Mouse (Mus musculus) megakaryocyte, adult 5-6 weeks (primary cell): ENCODE data around the gene Tmem131l. TPM values are rescaled to one million over a fixed set of nuclear protein-coding genes. Genes with fewer than 3 reads are reported as not detected.

Experiments
- ATAC-seq: 2 replicates; pipeline ENCODE4 v1.8.0; 2016; ENCODE audit warnings: mild to moderate bottlenecking, inconsistent platforms; ENCODE audit not compliant: poor library complexity, severe bottlenecking
- total RNA-seq, 2 experiments: library from RNA; stranded (forward) in 1 of 2; stranded (reverse) in 1 of 2; fragments of 153-499, 151-499 nt in 1 of 2; fragments of 221-1000, 200-1000 nt in 1 of 2; gene quantifications; 2 replicates each; pipeline versions ENCODE4 v1.2.3 to v1.2.4; 2015 to 2017

The Tmem131l gene
- total RNA-seq, 2 experiments from 2014 or later = 29.7 to 40.0 TPM

DNA sequence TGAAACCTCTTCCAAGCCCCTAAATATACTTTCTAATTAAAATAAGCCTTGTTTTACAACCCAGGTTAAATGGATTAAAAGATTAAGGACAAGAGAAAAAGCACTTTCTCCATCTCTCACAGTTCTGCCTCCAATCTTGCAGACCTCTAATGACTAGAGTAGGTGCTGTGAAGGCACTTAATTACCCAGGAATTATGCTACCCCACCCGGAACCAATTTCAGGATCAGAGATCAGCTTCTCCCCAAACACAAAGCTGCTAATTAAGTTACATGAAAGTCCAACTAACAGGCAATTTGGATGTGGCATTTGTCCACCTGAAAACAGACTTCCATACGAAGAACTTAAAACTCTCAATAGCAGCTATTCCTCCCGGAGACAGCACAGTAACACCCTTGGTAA lies 19.4 kb downstream of the Tmem131l start:
- ATAC-seq = no peak

DNA sequence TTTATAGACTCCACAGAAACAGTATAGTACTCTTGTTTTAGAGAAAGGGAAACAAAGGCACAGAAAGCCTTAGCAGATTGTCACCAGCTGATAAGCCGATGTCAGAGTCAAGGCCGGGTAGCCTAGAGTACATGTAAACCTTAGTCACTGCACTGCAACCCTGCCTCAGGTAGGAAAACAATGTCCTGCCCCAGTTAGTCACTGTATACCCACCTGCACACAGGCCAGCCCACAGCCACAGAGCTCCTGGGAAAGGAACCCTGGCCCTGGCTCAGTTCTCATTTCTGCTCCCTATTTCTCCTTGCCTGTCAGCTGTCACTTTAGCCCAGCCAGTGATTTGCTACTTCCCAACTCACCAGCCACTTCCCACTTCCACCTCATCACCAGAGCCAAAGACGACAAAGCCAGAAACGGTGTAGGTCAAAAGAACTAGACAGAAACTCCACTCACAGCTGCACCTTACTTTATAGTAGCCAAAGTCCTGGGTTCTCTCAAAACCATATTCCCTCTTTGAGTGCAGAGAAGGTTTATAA lies 24.4 kb downstream of the Tmem131l start:
- ATAC-seq = peak; percentile 15

DNA sequence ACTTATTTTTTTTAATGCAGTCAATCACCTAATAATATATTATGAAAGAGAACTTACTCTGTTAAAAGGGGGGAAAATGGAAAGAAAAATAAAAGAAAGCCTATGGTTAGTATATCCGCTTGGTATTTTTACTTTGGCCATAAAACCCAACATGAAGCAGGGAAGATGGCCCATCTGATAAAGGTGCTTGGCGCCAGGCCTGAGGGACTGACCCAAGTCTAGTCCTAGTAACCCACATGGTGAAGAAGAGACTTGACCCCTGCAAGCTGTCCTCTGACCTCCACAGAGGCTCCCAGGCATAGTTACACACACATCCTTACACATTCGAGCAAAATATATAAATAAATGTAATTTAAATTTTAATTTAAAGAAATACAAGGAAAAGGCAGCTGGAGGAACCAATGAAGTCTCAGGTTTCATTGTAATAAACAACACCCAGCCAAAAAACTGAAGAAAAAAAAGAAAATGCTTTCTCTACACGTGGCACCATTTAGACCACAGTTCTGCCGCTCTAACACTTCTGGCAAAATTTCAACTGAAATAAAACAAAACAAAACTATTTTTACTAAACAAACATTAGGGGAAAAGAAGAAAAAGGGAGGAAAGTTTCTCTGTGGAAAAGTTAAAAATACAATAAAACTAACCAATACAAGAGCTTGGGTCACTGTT lies 28.8 kb downstream of the Tmem131l start:
- no peak for ATAC-seq

DNA sequence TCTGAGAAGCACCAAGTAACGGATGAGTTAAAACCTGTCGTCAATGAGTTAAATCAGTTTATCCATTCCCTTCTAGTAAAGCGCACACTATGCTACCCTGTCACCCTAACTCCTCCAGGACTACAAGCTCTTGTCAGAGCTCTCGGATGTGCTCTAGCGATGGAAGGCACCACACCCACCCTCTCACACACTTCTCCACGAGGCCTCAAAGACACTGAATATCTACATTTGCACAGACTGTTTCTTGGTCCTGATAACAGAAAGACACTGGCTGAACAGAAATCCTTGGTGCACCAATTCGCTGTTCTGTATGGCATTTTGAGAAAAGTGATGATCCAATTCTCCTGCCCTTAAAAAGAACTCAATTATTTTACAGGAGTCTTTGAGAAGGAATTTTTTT lies 34.0 kb downstream of the Tmem131l start:
- ATAC-seq = no peak

DNA sequence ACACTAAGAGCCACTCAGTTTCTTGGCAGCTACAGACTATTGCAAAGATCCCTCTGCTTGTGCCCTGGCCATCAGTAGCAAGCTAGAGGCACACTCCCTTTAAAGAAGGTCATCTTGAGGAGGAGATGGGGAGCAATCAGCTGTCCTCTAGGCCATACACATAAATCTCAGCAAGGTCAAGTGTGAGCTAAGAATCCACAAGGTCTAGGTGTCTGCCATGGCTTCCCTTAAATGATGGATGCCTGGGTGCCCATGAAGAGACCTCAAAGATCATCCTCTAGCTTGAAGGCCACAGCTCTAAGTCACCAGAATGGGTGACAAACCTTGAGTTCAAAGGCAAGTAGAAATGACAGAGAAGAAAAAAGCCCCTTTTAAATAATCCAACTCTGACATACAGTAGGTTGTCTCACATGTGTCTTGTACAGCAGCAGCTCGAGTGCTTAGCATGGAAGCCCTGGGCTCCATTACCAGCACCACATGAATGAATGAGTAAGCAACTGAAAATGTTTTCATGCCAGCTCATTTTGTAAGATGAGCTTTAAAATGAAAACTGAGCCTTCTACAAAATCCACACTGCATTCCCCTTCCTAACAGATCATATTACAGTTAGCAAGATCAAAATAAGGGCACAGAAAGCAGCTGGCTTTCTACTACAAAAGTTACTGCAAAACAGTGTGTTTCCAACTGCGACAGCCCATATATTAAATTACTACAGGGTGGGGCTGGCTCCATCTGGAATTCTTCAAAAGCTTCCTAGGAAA lies 35.5 kb downstream of the Tmem131l start:
- ATAC-seq = no peak

DNA sequence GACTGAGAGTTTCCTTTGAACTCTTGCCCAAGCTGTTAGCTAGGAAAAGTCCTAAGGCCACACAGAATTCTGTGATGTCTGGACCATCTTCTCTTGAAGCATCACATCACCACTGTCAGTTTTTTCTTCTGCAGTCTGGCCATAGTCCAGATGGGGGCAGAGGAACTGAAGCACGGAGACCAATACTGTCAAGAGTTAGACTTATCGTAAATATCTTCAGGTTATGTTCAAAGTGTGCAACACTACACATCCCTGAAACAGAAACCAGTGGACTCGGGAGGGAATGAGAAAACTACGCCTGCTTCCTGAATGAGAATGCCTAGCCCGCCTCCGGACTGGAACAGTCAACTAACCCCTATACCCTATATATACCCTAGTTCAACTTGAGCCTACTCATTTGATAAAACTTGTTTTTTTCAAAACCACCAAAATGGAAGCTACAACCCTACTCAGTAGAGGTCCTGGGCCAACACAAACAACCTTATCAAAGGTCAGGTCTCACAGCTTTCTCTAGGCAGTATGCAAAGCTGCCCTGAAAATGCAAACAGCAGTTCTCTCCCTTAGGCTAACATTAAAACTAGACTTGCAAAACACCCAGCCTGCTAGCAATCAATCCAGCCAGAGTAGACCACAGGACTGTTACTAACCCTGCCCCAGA lies 37.4 kb downstream of the Tmem131l start:
- ATAC-seq = no peak

DNA sequence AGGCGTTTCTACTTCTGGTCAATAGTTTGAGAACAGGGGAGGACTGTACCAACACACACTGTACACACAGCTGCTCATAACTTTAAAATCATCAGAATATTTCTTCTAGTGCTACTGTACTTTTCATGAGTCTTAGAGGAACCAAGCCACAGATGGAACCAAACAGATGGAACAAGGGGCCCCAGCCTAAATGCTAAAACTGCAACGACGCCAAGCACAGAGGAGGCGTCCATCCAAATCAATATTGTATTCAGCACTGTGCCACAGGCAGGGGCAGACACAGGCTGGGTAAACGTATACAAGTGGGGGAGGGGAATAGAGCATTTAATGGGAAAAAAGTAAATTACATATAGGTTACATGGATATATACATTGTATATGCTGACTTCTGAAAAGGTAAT lies 42.4 kb downstream of the Tmem131l start:
- ATAC-seq = no peak

DNA sequence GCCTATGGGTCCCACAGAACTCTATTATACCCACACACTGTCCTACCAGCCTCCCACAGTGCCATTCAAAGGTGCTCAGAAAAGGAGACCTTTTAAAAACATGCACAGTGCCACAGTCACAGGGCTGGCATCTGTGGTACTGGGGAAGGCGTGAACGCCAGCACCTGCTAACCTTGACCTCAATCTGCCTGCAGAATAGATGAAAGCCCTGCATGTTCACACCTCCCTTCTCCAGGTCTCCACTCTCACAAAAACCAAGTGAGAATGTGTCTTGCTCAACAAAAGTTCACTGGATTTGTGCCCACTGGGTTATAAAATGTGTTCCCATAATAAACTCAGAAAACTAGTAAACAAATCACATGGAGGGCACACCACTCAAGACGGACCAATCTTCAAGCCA lies 42.9 kb downstream of the Tmem131l start:
- ATAC-seq = no peak

DNA sequence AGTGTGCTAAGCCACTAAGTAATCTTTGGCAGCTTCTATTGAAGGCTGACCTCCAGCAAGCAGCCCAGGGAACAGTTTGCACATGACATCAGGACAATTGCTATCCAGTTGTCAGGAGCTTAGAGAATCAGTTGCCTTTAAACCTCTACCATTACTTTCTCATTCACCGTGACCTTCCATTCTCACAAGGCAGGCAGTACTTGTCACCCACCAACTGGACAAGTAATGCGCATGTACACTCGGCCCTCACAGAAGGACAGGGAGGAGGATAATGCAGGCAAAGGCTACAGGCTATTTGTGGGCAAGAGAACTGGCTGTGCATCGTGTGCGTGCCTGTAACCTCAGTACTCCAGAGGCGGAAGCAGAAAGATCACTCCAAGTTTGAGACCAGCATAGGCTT lies 43.9 kb downstream of the Tmem131l start:
- no peak for ATAC-seq

DNA sequence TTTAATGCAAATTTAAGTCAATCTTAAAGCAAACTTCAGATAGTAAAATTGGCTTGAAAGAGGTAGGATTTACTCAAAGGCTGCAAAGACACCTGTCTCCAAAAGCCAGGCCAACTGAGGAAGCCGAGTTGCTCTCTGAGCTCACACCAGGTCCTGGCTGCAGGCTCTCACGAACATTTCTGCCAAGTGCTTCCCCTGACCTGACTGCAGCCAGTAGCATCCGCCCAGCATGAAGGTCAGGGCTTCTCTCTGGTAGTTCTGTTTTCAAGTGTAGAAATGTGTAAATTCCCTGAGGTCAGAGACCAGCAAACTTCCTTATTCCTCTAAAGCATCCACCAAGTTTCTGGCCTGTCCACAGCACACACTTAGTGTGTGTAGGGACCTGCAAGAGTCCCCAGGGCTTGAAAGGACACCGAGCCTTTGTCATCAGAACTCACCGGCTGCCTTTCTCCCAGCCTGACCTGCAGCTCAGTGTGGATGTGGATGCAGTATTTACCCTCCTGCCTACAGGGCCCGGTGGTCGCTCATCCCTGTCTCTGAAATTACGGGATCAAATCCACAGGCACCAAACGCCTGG lies 44.6 kb downstream of the Tmem131l start:
- ATAC-seq = peak; percentile 71

DNA sequence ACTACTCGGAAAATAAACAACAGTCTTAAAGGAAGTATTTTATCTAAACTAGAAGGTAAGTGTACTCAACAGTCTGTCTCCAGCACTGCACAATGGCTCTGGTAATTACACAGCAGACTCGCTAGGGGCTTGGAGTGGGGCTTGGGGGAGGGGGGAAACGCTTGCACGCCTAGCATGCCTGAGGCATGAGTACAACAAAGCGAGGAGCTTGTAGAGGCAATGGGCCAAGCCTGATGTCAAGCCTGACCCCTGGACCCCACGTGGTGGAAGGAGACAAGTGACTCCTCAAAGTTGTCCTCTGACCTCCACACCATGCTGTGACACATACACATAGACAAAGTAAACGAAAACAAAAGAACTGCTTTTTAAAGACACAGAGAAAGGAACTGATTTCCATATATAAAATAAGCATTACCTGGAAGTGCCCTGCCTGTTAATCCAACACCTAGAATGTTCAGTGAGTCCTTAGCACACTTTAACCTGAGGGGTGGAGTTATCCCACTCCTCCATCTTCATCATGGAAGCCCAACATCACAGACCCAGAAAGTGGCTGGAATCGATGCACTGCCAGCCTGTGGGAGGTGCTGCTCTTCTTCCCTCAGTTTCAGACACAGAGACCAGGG lies 45.6 kb downstream of the Tmem131l start:
- no peak for ATAC-seq

DNA sequence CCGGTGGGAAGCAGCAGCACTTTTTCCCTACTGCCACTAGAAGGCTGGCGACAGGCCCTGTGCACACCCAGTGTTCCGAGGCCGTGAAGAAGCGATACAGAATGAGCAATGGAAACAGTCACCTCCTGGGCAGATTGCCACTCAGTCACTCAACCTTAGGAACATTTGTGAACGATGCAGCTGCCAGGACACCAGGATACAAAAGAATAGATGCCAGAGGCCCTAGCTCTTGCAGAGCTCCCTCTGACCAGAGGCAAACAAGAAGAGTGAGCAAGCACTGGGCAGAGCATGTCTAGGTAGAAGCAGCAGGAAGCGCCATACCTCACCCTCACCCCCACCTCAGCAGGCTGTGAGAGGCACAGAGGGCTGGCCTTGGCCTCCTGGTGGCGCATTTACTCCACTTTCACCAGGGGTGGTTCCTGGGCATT lies 46.9 kb downstream of the Tmem131l start:
- no peak for ATAC-seq

DNA sequence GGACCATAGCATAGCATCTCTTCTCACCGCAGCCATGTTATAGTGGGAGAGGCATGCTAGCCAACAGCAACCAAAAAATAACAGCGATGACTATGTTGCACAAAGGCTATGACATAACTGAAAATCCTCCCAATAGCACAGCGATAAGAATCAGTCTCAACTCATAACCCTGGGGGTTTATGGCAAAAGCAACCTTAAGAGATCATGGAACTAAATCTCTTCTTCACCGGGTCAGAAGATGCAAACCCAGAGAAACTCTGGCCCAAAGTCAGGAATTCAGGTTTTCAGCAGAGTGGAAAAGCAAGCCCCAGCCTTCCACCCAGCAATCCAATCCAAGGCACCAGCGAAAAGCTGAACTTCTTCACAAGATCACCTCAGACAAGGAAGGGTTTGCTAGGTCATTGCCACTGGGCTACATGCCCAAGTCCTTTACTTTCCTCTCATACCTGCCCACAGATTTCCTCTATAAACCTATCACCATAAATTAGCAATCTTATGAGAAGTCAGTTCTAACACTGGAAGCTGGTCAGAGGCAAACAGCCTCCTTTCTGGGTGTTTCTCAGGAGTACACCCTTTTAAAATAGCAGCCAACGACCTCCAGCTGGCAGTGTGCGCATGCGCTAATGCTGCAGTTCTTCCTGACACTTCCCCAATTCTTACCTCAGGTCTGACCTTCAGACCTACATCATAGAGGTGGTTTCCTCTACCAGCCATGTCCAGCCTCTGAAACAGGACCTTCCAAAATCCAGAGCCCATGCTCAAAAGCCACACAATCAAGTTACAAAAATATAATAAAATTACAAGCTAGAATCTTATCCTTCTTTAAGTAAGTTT lies 48.1 kb downstream of the Tmem131l start:
- ATAC-seq = peak; percentile 58

DNA sequence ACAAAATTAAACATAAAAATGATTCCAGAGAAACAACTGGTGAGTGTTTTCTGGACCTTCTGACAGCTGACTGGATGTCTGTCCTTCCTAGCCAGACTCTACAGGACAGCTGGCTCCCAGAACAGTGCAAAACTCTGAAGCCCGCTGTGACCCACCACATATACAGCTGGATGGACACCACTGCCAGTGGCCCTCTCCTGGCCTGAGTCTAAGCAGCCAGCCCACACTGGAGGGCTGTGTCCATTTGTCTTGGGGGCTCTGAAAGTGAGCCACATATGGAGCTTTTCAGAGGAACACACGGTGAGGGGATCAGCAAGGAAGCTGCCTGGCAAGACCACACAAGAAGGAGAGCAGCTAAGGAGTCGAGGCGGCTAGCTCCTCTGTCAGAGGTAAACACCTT lies 51.8 kb downstream of the Tmem131l start:
- ATAC-seq = no peak

DNA sequence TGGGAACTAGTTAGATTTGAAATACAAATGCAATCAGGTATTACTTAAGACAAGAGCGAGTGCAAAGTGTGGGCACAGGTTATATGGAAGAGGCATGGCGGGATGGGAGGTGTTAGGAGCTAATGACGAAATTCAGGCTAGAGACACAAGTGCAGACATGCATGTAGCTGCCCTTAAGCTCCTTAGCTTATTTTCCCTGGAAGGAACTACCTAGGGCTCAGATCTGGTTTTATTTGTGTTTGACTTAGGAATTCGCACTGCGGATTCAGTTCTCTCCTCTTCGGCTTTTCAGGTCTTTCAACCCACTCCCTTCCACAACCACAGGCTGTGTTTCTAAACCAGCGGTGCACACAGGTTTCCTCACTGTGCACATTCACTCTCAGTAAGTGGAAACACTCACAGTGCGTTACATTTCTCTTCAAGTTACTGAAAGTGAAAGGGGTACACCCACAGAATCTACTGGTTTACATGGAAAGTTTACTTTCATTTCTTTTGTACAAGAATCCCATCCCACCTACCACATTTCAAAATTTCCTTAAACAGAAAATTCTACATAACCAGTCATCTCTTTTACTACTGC lies 52.4 kb downstream of the Tmem131l start:
- ATAC-seq = 0 out of 2 replicates have a peak, but pooled peaks have one; percentile 28

DNA sequence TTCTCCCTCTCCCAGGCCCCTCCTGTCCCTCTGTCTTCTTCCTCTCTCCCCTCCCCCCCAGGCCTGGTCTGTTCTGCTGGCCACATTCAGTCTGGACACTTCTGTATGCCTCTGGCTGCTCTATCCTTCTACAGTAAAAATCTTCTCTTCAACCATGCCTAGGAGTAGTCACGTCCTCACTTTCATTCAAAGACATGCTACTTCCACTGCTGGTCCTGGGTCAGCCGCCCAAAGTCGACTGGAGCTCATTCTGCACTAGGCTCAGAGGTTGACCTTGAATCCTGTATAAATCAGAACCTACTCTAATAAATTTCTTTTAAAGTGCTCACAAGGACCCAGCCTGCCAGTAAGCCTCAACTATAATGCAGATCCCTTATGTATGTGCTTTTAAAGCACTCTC lies 53.2 kb downstream of the Tmem131l start:
- ATAC-seq = no peak

DNA sequence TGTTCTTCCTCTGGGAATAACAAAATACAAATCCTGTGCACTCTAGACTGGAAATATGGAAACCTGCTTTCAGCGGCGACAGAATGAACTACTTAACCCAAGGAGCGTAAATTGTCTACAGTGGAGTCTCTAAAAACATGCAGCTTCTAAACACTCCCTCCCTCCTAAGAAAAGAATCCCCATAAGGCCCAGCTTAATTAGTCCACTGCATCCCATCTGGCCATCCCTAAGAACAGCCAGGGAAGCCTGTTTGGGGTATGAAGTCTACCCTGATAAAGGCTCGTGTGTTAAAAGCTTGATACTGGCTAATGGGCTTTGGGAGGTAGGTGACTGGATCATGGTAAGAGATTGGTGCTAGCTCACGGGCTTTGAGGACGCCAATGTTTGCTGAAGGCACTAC lies 54.5 kb downstream of the Tmem131l start:
- ATAC-seq = no peak

DNA sequence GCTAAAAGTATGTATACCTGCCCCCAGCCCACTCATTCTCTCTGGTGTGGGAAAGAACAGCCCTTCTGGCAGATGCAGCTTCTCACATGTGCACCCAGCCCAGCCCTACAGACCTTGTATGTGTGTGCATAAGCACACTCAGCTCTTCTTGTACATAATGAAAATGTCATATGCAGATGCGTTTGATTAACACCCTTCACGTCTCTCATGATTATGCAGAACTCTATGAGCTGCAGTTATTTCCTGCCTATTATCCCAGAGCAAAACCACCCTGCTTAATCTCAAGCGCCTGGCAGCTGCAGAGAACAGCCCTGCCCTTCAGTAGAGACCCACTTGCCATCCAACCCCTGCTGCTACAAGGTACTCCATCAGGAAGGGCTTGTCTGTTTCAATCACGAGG lies 55.6 kb downstream of the Tmem131l start:
- ATAC-seq = no peak

DNA sequence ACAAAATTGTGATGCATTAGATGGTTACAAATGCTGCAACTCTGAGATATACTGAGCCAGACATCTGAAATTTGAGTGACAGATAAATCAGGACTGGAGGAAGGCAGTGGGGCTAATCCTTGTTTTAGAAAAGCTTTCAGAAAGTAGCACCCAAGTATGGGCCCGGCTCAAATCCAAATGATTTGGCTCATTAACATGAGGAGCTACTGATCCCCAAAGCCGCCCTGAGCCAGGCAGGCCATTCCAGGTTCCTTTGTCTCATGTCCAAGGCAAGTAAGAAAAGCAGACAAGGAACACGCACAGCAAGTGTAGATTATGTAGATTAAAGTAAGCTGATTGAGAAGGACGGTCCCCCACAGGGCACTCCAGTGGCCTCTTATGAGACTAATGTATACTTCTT lies 57.2 kb downstream of the Tmem131l start:
- ATAC-seq = no peak
